Mouse (Mus musculus): ENCODE results near the gene Spo11. TPM values are rescaled to one million over a fixed set of nuclear protein-coding genes. Genes with fewer than 3 reads are reported as not detected.

Spo11 gene
- polyA plus RNA-seq, 1 experiment = 0.67 TPM

- Histone ChIP-seq H3K27ac (ENCODE audit: insufficient read depth, low read length) (no peak within 1 kb of the TSS), H3K4me3 (ENCODE audit: insufficient read depth, low read length) (peak within 1 kb of the TSS; percentile 23; the same call in 1 of the 2 replicates), H3K4me1 (ENCODE audit: control insufficient read depth, insufficient read depth, low read length) (no peaks in the 10 kb centered on the region)
- TF ChIP-seq CTCF (IDR thresholded peaks at IDR 0.05; ENCODE audit: extremely low read depth, insufficient read depth, low read length) = no peak
- TF ChIP-seq POLR2A (IDR thresholded peaks at IDR 0.05; ENCODE audit: extremely low read depth, insufficient read depth, low read length) = no peak
Observed at GRCm38 (mm10) chr2:173020430-173020829, 42.9 kb downstream of the Spo11 start, which contains the start of gene Rbm38. Rbm38 (plus strand) TSS chr2:173020498.

GRCm38 (mm10) chr2:173021633-173022055 is 44.1 kb downstream of the Spo11 start:
- TF ChIP-seq CTCF (IDR thresholded peaks at IDR 0.05; ENCODE audit: extremely low read depth, insufficient read depth, low read length) = no peak
- peak; percentile 71 for TF ChIP-seq POLR2A (IDR thresholded peaks at IDR 0.05; ENCODE audit: extremely low read depth, insufficient read depth, low read length)
- Histone ChIP-seq H3K4me3 (ENCODE audit: insufficient read depth, low read length) (peak overlapping the region; percentile 69), H3K27ac (ENCODE audit: insufficient read depth, low read length) (no peak overlapping the region), H3K4me1 (ENCODE audit: control insufficient read depth, insufficient read depth, low read length) (no peaks in the 10 kb centered on the region)

GRCm38 (mm10) chr2:173022056-173022681 is 44.7 kb downstream of the Spo11 start:
- Histone ChIP-seq H3K27ac (ENCODE audit: insufficient read depth, low read length) (no peak overlapping the region), H3K4me1 (ENCODE audit: control insufficient read depth, insufficient read depth, low read length) (no peaks in the 10 kb centered on the region)
- TF ChIP-seq POLR2A (IDR thresholded peaks at IDR 0.05; ENCODE audit: extremely low read depth, insufficient read depth, low read length) = no peak

GRCm38 (mm10) chr2:173022813-173023212 is 45.3 kb downstream of the Spo11 start:
- no peaks in the 10 kb centered on the region for H3K4me1 ChIP-seq (ENCODE audit: control insufficient read depth, insufficient read depth, low read length)
- H3K27ac ChIP-seq (ENCODE audit: insufficient read depth, low read length) = no peak overlapping the region
- TF ChIP-seq POLR2A (IDR thresholded peaks at IDR 0.05; ENCODE audit: extremely low read depth, insufficient read depth, low read length) (no peak), CTCF (IDR thresholded peaks at IDR 0.05; ENCODE audit: extremely low read depth, insufficient read depth, low read length) (no peak)
- H3K4me3 ChIP-seq (ENCODE audit: insufficient read depth, low read length) = peak overlapping the region; percentile 69; the same call in 1 of the 2 replicates

More at GRCm38 (mm10) chr2:173022056-173022681, 44.7 kb downstream of the Spo11 start:
- peak overlapping the region; percentile 69 for H3K4me3 ChIP-seq (ENCODE audit: insufficient read depth, low read length)

GRCm38 (mm10) chr2:173023371-173023851 is 45.9 kb downstream of the Spo11 start:
- Histone ChIP-seq H3K4me3 (ENCODE audit: insufficient read depth, low read length) (peak overlapping the region; percentile 69; the same call in 1 of the 2 replicates), H3K4me1 (ENCODE audit: control insufficient read depth, insufficient read depth, low read length) (no peaks in the 10 kb centered on the region), H3K27ac (ENCODE audit: insufficient read depth, low read length) (no peak overlapping the region)
- TF ChIP-seq CTCF (IDR thresholded peaks at IDR 0.05; ENCODE audit: extremely low read depth, insufficient read depth, low read length) (no peak), POLR2A (IDR thresholded peaks at IDR 0.05; ENCODE audit: extremely low read depth, insufficient read depth, low read length) (no peak)

- H3K4me3 ChIP-seq (ENCODE audit: insufficient read depth, low read length) = no peak overlapping the region
- H3K27ac ChIP-seq (ENCODE audit: insufficient read depth, low read length) = no peak overlapping the region
- no peaks in the 10 kb centered on the region for H3K4me1 ChIP-seq (ENCODE audit: control insufficient read depth, insufficient read depth, low read length)
- TF ChIP-seq POLR2A (IDR thresholded peaks at IDR 0.05; ENCODE audit: extremely low read depth, insufficient read depth, low read length) (no peak), CTCF (IDR thresholded peaks at IDR 0.05; ENCODE audit: extremely low read depth, insufficient read depth, low read length) (no peak)
Observed at GRCm38 (mm10) chr2:173023966-173024365, 46.5 kb downstream of the Spo11 start.

GRCm38 (mm10) chr2:173024392-173024791 is 46.9 kb downstream of the Spo11 start:
- TF ChIP-seq POLR2A (IDR thresholded peaks at IDR 0.05; ENCODE audit: extremely low read depth, insufficient read depth, low read length) (no peak), CTCF (IDR thresholded peaks at IDR 0.05; ENCODE audit: extremely low read depth, insufficient read depth, low read length) (no peak)
- H3K27ac ChIP-seq (ENCODE audit: insufficient read depth, low read length) = no peak overlapping the region
- no peak overlapping the region for H3K4me3 ChIP-seq (ENCODE audit: insufficient read depth, low read length)
- H3K4me1 ChIP-seq (ENCODE audit: control insufficient read depth, insufficient read depth, low read length) = no peaks in the 10 kb centered on the region

GRCm38 (mm10) chr2:173024938-173025337 is 47.4 kb downstream of the Spo11 start:
- H3K27ac ChIP-seq (ENCODE audit: insufficient read depth, low read length) = no peak overlapping the region
- H3K4me3 ChIP-seq (ENCODE audit: insufficient read depth, low read length) = no peak overlapping the region
- H3K4me1 ChIP-seq (ENCODE audit: control insufficient read depth, insufficient read depth, low read length) = no peaks in the 10 kb centered on the region
- no peak for TF ChIP-seq POLR2A (IDR thresholded peaks at IDR 0.05; ENCODE audit: extremely low read depth, insufficient read depth, low read length)
- no peak for TF ChIP-seq CTCF (IDR thresholded peaks at IDR 0.05; ENCODE audit: extremely low read depth, insufficient read depth, low read length)

- no peaks in the 10 kb centered on the region for H3K4me1 ChIP-seq (ENCODE audit: control insufficient read depth, insufficient read depth, low read length)
- TF ChIP-seq POLR2A (IDR thresholded peaks at IDR 0.05; ENCODE audit: extremely low read depth, insufficient read depth, low read length) = no peak
- TF ChIP-seq CTCF (IDR thresholded peaks at IDR 0.05; ENCODE audit: extremely low read depth, insufficient read depth, low read length) = no peak
- H3K4me3 ChIP-seq (ENCODE audit: insufficient read depth, low read length) = no peak overlapping the region
- no peak overlapping the region for H3K27ac ChIP-seq (ENCODE audit: insufficient read depth, low read length)
Observed at GRCm38 (mm10) chr2:173026286-173026685, 48.8 kb downstream of the Spo11 start.

GRCm38 (mm10) chr2:173026688-173027131 is 49.2 kb downstream of the Spo11 start:
- Histone ChIP-seq H3K27ac (ENCODE audit: insufficient read depth, low read length) (no peak overlapping the region), H3K4me1 (ENCODE audit: control insufficient read depth, insufficient read depth, low read length) (no peaks in the 10 kb centered on the region), H3K4me3 (ENCODE audit: insufficient read depth, low read length) (no peak overlapping the region)
- TF ChIP-seq CTCF (IDR thresholded peaks at IDR 0.05; ENCODE audit: extremely low read depth, insufficient read depth, low read length) (no peak), POLR2A (IDR thresholded peaks at IDR 0.05; ENCODE audit: extremely low read depth, insufficient read depth, low read length) (no peak)

Data from cortical plate, adult 2 months (tissue).